Mouse (Mus musculus): ENCODE measurements around the gene Capg. TPM values are rescaled to one million over a fixed set of nuclear protein-coding genes. Genes with fewer than 3 reads are reported as not detected.

Capg gene
- polyA plus RNA-seq, 1 experiment from 2014 or later: 9.7 TPM

GRCm38 (mm10) chr6:72535165-72535564 lies 9.0 kb upstream of the Capg start:
- Histone ChIP-seq H3K4me3 (peak overlapping the region; percentile 36), H3K27me3 (ENCODE audit: low read depth, poor library complexity, severe bottlenecking) (no peaks in the 10 kb centered on the region), H3K27ac (replicated peaks) (peak overlapping the region; percentile 61), H3K4me1 (peaks cover 31% of the 10 kb centered on the region), H3K36me3 (no peaks in the 10 kb centered on the region), H3K9me3 (replicated peaks) (no peaks in the 10 kb centered on the region)
- WGBS: 3% methylated on average over 9 of the region's 9 CpGs
- peak; percentile 79 for DNase-seq (ENCODE audit: low spot score)

- Histone ChIP-seq H3K27me3 (ENCODE audit: low read depth, poor library complexity, severe bottlenecking) (no peaks in the 10 kb centered on the region), H3K4me3 (peak overlapping the region; percentile 66), H3K9me3 (replicated peaks) (no peaks in the 10 kb centered on the region), H3K36me3 (no peaks in the 10 kb centered on the region), H3K27ac (replicated peaks) (peak overlapping the region; percentile 86), H3K4me1 (peaks cover 24% of the 10 kb centered on the region)
- 49% methylated on average over 10 of the region's 10 CpGs for WGBS
- no peak for DNase-seq (ENCODE audit: low spot score)
Measured at GRCm38 (mm10) chr6:72537998-72538500, 6.1 kb upstream of the Capg start.

- peak overlapping the region; percentile 66 for H3K4me3 ChIP-seq
- H3K27ac ChIP-seq (replicated peaks): peak overlapping the region; percentile 86
- 3% methylated on average over 16 of the region's 16 CpGs for WGBS
- no peaks in the 10 kb centered on the region for H3K27me3 ChIP-seq (ENCODE audit: low read depth, poor library complexity, severe bottlenecking)
- H3K4me1 ChIP-seq: peaks cover 26% of the 10 kb centered on the region
- no peaks in the 10 kb centered on the region for H3K9me3 ChIP-seq (replicated peaks)
- peak; percentile 72 for DNase-seq (ENCODE audit: low spot score)
- H3K36me3 ChIP-seq: no peaks in the 10 kb centered on the region
Measured at GRCm38 (mm10) chr6:72538562-72539031, 5.6 kb upstream of the Capg start.

- H3K36me3 ChIP-seq: no peaks in the 10 kb centered on the region
- H3K4me3 ChIP-seq: no peak overlapping the region
- peaks cover 23% of the 10 kb centered on the region for H3K4me1 ChIP-seq
- H3K27me3 ChIP-seq (ENCODE audit: low read depth, poor library complexity, severe bottlenecking): peaks cover 4% of the 10 kb centered on the region; the same call in 1 of the 2 replicates
- H3K27ac ChIP-seq (replicated peaks): no peak overlapping the region
- no peaks in the 10 kb centered on the region for H3K9me3 ChIP-seq (replicated peaks)
- 83% methylated on average over 12 of the region's 12 CpGs for WGBS
- DNase-seq (ENCODE audit: low spot score): no peak
Measured at GRCm38 (mm10) chr6:72543265-72543850, 833 bp upstream of the Capg start.

GRCm38 (mm10) chr6:72545377-72545776 lies 1.2 kb downstream of the Capg start:
- Histone ChIP-seq H3K27me3 (ENCODE audit: low read depth, poor library complexity, severe bottlenecking) (peaks cover 4% of the 10 kb centered on the region; the same call in 1 of the 2 replicates), H3K4me1 (peaks cover 18% of the 10 kb centered on the region), H3K36me3 (no peaks in the 10 kb centered on the region), H3K9me3 (replicated peaks) (no peaks in the 10 kb centered on the region), H3K27ac (replicated peaks) (no peak overlapping the region), H3K4me3 (no peak overlapping the region)
- DNase-seq (ENCODE audit: low spot score): no peak
- WGBS: 48% methylated on average over 7 of the region's 7 CpGs

GRCm38 (mm10) chr6:72547121-72547520 lies 2.9 kb downstream of the Capg start:
- peaks cover 31% of the 10 kb centered on the region for H3K4me1 ChIP-seq
- DNase-seq (ENCODE audit: low spot score): no peak
- H3K9me3 ChIP-seq (replicated peaks): no peaks in the 10 kb centered on the region
- H3K27me3 ChIP-seq (ENCODE audit: low read depth, poor library complexity, severe bottlenecking): peaks cover 4% of the 10 kb centered on the region; the same call in 1 of the 2 replicates
- H3K27ac ChIP-seq (replicated peaks): no peak overlapping the region
- no peak overlapping the region for H3K4me3 ChIP-seq
- no peaks in the 10 kb centered on the region for H3K36me3 ChIP-seq
- 91% methylated on average over 2 of the region's 2 CpGs for WGBS

- Histone ChIP-seq H3K4me1 (peaks cover 39% of the 10 kb centered on the region), H3K9me3 (replicated peaks) (no peaks in the 10 kb centered on the region), H3K36me3 (no peaks in the 10 kb centered on the region), H3K27ac (replicated peaks) (no peak overlapping the region), H3K27me3 (ENCODE audit: low read depth, poor library complexity, severe bottlenecking) (peaks cover 4% of the 10 kb centered on the region; the same call in 1 of the 2 replicates), H3K4me3 (no peak overlapping the region)
- 90% methylated on average over 3 of the region's 3 CpGs for WGBS
- DNase-seq (ENCODE audit: low spot score): no peak
Measured at GRCm38 (mm10) chr6:72547862-72548261, 3.7 kb downstream of the Capg start.

- Histone ChIP-seq H3K27ac (replicated peaks) (no peak overlapping the region), H3K4me1 (peaks cover 38% of the 10 kb centered on the region), H3K9me3 (replicated peaks) (no peaks in the 10 kb centered on the region), H3K27me3 (ENCODE audit: low read depth, poor library complexity, severe bottlenecking) (peaks cover 3% of the 10 kb centered on the region; the same call in 1 of the 2 replicates), H3K4me3 (no peak overlapping the region), H3K36me3 (no peaks in the 10 kb centered on the region)
- 75% methylated on average over 9 of the region's 9 CpGs for WGBS
- DNase-seq (ENCODE audit: low spot score): no peak
Measured at GRCm38 (mm10) chr6:72549041-72549580, 4.9 kb downstream of the Capg start.

GRCm38 (mm10) chr6:72550025-72550424 lies 5.8 kb downstream of the Capg start:
- 64% methylated on average over 6 of the region's 6 CpGs for WGBS
- Histone ChIP-seq H3K27ac (replicated peaks) (no peak overlapping the region), H3K9me3 (replicated peaks) (no peaks in the 10 kb centered on the region), H3K4me3 (no peak overlapping the region), H3K4me1 (peaks cover 31% of the 10 kb centered on the region), H3K27me3 (ENCODE audit: low read depth, poor library complexity, severe bottlenecking) (no peaks in the 10 kb centered on the region), H3K36me3 (no peaks in the 10 kb centered on the region)
- DNase-seq (ENCODE audit: low spot score): no peak

- Histone ChIP-seq H3K4me1 (peaks cover 31% of the 10 kb centered on the region), H3K27me3 (ENCODE audit: low read depth, poor library complexity, severe bottlenecking) (no peaks in the 10 kb centered on the region), H3K36me3 (no peaks in the 10 kb centered on the region), H3K27ac (replicated peaks) (peak overlapping the region; percentile 28; the same call in 1 of the 2 replicates), H3K9me3 (replicated peaks) (no peaks in the 10 kb centered on the region), H3K4me3 (no peak overlapping the region)
- DNase-seq (ENCODE audit: low spot score): no peak
- 86% methylated on average over 10 of the region's 10 CpGs for WGBS
Measured at GRCm38 (mm10) chr6:72550503-72551100, 6.4 kb downstream of the Capg start.

GRCm38 (mm10) chr6:72552171-72553078 lies 8.2 kb downstream of the Capg start:
- H3K36me3 ChIP-seq: no peaks in the 10 kb centered on the region
- H3K4me1 ChIP-seq: peaks cover 31% of the 10 kb centered on the region
- H3K4me3 ChIP-seq: peak overlapping the region; percentile 55
- peak; percentile 64 for DNase-seq (ENCODE audit: low spot score)
- no peaks in the 10 kb centered on the region for H3K9me3 ChIP-seq (replicated peaks)
- H3K27me3 ChIP-seq (ENCODE audit: low read depth, poor library complexity, severe bottlenecking): no peaks in the 10 kb centered on the region
- 22% methylated on average over 27 of the region's 27 CpGs for WGBS
- peak overlapping the region; percentile 89 for H3K27ac ChIP-seq (replicated peaks)

- Histone ChIP-seq H3K27ac (replicated peaks) (peak overlapping the region; percentile 89), H3K27me3 (ENCODE audit: low read depth, poor library complexity, severe bottlenecking) (no peaks in the 10 kb centered on the region), H3K4me3 (peak overlapping the region; percentile 55), H3K4me1 (peaks cover 31% of the 10 kb centered on the region), H3K36me3 (no peaks in the 10 kb centered on the region), H3K9me3 (replicated peaks) (no peaks in the 10 kb centered on the region)
- 22% methylated on average over 8 of the region's 8 CpGs for WGBS
- no peak for DNase-seq (ENCODE audit: low spot score)
Measured at GRCm38 (mm10) chr6:72553079-72553412, 8.9 kb downstream of the Capg start.
